Mouse (Mus musculus): ENCODE results near the gene Myrf. TPM values are rescaled to one million over a fixed set of nuclear protein-coding genes. Genes with fewer than 3 reads are reported as not detected.

Myrf gene
- total RNA-seq, 2 experiments from 2014 or later = 7.6 to 7.7 TPM

DNA sequence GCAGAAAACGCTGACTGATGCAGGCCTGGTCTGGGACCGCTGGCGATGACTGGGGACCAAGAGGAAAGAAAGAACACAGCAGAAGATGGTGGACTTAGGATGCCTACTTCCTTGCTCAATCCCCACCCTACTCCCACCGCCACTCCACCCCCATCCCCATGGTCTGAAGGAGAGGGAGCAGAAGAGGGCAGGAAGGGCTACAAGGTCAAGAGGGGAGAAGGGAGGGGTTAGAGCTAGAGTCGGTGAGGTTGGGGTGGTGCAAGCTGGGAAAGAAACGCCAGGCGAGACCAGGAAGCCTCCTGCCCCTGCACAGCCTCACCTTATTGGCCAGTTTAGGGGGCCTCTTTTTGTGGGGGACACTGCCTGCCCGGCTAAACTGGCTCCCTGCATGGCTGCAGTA is 24.4 kb downstream of the Myrf start:
- intact Hi-C loops (cut with DNase I) = no loop called here
- DNase-seq = no peak

DNA sequence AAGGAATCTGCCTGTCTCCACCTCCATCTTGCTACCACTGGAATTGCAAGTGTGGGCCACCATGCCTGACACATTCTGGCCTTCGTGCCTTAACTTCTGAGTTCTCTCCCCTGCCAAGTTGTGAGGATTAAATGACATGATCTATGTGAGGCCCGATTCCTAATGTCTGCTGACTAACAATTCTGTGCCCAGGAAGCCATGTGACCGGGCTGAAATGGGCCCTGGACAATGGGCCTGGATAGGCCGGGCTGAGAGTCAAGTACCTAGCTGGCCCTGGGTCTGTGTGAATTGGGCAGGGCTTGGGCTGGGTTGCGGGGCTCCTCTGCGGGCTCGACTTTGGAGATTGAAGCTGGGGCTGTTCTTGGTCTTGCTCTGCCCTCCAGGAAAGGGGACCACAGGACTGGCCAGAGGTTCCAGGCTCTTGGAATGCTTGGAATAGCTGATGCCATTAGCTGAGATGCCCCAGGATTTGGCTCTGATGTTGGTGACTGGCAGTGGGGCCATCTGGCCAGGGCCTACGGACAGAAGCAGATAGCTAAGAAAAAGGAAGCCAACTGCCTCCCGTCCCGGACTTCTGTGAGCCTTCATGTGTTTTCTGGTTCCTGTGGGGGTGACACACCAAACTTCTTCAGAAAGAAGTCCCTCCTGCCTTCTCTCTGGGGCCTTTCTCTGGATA is 26.6 kb downstream of the Myrf start:
- intact Hi-C loops (cut with DNase I) = no loop called here
- no peak for DNase-seq

GRCm38 (mm10) chr19:10210885-10211284 is 29.7 kb downstream of the Myrf start:
- no peak for DNase-seq
- intact Hi-C loops (cut with DNase I) = no loop called here

DNA sequence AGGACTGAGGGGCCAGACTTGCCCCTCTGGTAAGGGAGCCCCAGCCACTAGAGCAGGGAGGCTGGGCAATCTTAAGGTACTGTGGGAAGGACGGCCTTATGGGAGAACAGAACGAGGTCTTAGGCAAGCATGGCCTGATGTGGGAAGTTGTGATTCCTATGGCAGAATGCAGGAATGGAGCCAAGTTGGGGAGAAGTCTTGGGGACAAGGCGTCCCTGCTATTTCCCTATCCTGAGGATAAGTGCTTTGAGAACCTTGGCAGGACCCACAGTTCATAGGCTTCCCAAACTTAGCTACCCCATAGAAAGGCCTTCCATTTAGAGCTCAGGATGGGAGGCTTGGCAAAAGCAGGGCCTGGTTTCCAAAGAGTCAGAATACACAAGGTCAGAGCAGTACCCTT is 31.7 kb downstream of the Myrf start:
- no peak for DNase-seq
- intact Hi-C loops (cut with DNase I) = no loop called here

- DNase-seq = no peak
- intact Hi-C loops (cut with DNase I) = no loop called here
Measured at GRCm38 (mm10) chr19:10205051-10205450, 35.5 kb downstream of the Myrf start.

DNA sequence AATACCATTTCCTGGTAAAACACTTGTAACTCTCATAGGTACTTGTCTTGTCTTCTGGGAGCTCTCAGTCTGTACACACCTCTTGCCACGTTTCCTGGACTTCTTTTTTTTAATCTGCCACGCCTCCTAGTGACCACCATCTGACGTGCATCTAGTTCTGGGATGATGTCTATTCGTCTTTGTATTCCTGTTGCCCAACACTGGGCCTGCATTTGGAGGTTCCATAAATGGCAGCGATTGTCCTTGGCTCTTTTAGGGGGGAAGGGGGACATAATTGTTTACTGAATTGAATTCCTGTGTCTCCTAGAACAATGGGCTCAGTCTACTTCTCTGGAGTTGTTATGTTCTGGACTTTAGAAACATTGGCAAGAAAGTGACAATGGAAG is 35.9 kb downstream of the Myrf start:
- intact Hi-C loops (cut with DNase I) = no loop called here
- DNase-seq = peak in 1 of 2 experiments; percentile 43

DNA sequence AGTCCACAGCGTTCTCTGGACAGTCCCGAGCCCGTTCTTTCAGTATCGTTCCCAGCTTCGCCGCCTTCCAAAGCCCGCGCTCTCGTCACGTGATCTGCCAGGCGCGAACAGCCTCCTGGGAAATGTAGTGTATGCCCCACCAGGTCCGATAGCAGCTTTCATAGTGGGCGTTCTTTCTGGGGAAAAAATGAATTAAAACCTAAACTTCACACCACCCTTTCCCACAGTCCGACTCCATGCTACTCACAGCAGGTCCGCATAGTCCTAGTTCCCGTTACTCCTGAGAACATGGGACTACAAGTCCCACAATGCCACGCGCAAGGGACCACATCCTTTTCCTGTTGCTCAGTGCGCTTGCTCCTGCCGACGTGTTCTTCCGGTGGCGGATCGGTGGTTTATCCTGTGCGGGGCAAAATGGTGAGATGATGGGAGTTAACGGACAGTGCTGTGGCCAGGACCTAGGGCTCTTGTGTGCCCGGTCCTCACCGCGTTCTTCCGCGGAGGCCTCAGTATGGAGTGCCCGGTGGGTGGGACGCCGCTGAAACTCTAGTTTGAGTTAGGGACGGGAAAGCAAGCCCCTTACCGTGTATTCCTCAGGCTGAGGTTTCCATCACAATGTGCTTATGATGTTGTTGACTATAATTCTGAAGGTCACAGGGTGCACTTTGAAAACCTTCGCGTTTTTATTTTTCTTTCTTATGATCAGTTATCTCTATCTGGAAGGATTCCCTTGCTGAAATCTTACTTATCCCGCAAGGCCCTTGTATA is 36.5 kb downstream of the Myrf start, which contains the start of the genes Tmem258 and Fen1:
Gene Tmem258 (plus strand): TSS at position 167 of the 768 bp plus-strand sequence.
Gene Fen1 (minus strand): TSS at position 322 of the 768 bp plus-strand sequence.
- intact Hi-C loops (cut with DNase I) = no loop called here

DNA sequence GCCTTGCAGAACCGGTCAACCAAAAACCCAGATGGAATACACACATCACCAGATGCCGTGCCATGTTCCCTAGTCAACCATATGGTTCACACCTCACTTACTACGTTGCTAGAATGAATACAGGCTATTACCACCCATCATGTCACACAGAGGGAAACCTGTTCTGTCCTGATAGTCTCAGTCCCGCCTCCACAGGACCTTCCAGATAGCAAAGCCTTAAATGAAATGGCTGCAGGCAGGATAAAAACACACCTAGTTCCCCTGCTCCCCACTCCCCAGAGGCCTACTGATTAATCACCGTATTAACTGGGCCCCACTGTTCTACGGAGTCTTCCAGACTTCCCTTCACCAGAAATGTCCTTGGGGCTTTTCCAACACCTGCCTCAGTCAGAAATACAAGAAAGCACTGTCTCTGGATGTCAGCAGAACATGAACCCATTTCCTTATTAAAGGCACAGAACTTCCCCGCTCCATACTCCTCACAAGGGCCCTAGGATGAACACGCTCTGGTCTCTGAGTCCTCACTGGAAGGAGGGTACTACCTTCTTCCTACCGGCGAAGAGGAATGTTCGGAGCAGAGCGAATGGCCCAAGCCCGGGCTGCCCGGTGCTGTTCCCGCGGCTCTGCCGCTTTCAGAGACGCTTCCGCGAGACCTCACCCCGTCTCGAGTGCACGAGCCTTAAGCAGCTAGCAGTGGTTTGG is 37.3 kb downstream of the Myrf start:
- intact Hi-C loops (cut with DNase I) = no loop called here
- DNase-seq = no peak

More for the DNA sequence above, 36.5 kb downstream of the Myrf start, which contains the start of the genes Tmem258 and Fen1:
- peak; percentile 90 to 93 for DNase-seq

- intact Hi-C loops (cut with DNase I) = loop anchor here (2.0 to 5.0 kb wide), 3 partner anchors 156 to 281 kb away; partner anchors contain the start of genes Best1, Fads3 and Rab3il1
- peak; percentile 84 to 90 for DNase-seq
Measured at GRCm38 (mm10) chr19:10198723-10199122, 41.8 kb downstream of the Myrf start.

DNA sequence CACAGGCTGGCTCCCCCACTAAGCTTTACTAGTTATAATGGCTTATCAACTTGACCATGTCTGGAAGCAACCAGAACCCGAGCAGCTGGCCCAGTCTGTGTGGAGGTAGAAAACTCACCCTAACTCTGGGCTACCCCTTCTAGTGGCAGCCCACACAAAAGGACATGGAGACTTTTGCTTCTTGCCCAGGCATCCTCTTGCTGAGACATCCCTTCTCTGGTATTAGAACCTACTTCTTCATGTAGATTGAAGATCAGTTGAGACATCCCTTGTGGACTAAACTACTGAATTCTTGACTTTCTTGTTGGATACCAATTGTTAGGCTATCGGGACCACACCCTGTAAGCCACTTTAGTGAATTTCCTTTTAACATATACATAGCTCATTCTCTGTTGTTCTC is 42.3 kb downstream of the Myrf start:
- intact Hi-C loops (cut with DNase I) = loop anchor here (2.0 to 5.0 kb wide), 3 partner anchors 156 to 281 kb away; partner anchors contain the start of genes Best1, Fads3 and Rab3il1
- no peak for DNase-seq

- no peak for DNase-seq
- intact Hi-C loops (cut with DNase I) = loop anchor here (5.0 kb wide), 2 partner anchors 155 to 280 kb away; partner anchors contain the start of gene Fads3
Measured at GRCm38 (mm10) chr19:10197130-10197529, 43.4 kb downstream of the Myrf start.

DNA sequence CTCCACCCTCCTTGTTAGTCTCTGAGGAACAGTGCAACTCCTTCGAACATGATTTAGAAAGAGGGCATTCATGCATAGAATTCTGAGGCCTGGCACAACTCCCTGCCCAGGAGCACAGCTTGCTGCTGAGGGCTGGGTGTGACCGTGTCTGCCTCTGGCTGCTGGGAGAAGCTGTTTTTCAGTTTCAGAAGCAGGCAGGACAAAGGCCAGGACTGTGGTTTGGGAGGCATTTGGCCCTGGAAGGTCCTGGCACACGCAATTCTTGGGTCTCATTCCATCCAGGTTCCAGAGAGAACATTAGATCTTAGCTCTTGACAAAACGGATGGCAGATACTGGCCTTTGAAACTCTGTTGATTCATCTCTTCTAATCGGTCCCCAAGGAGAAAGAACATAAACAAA is 45.3 kb downstream of the Myrf start:
- intact Hi-C loops (cut with DNase I) = loop anchor here (5.0 kb wide), 2 partner anchors 153 to 278 kb away; partner anchors contain the start of gene Fads3

GRCm38 (mm10) chr19:10194337-10194736 is 46.2 kb downstream of the Myrf start:
- intact Hi-C loops (cut with DNase I) = no loop called here

More for the DNA sequence above, 45.3 kb downstream of the Myrf start:
- no peak for DNase-seq

DNA sequence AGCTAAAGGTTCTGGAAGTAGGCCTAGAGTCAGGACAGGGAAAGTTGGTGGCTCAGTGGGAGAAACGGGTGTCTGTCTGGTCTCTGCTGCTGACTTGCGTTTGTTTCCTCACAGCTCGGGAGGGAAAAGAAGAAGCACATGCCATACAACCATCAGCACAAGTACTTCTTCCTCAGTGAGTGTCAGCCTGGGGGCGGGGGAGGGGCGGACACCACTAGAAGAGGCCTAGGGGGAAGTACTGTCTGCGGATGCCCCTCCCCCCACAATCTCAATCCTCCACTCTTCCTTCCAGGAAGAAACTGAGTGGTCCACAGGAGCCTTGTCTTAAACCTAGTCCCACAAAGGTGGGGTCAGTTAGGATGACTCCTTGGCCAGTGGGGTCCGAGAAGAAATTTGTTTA is 49.2 kb downstream of the Myrf start:
- intact Hi-C loops (cut with DNase I) = no loop called here

More at GRCm38 (mm10) chr19:10194337-10194736, 46.2 kb downstream of the Myrf start:
- DNase-seq = no peak

GRCm38 (mm10) chr19:10190796-10191195 is 49.8 kb downstream of the Myrf start:
- intact Hi-C loops (cut with DNase I) = no loop called here
- DNase-seq = peak; percentile 70 to 81

More for the DNA sequence above, 49.2 kb downstream of the Myrf start:
- DNase-seq = peak in 1 of 2 experiments; percentile 34

DNA sequence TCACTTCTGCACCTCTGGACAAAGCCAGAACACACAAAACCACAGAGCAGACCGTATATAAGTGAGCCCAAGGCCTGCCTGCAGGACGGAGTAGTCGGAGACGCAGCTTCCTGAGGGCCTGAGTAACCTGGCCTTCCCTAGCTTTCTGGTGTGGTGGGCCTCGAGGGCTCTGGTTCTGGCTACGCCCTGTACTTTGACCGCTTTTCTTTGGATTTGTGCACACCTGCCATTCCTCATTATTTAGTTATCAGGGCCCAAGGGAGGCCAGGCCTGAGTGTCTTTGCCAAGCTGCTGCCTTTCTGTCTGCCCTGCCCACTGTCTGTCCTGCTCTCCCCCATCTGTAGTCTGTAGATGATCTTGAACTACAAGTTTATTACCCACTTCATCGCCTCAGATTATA is 50.6 kb downstream of the Myrf start:
- DNase-seq = no peak
- intact Hi-C loops (cut with DNase I) = no loop called here

DNA sequence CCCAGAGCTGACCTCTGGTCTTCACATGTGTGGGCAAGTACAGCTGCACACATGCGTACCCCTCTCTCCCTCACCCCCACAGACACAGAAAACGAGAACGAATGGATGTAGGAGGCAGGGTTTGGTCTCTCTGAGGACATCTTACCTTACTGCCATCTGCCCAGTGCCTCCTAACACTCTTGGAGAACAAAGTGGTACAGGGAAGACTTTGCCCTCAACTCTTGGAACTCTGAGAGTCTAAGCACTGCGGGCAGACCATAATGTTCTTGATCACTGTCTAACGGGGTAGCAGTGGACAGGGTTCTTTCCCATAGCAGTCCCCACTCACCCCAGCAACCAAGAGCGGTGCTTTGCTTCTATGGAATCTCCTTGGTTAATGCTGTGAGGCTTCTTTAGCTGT is 51.5 kb downstream of the Myrf start:
- DNase-seq = no peak
- intact Hi-C loops (cut with DNase I) = no loop called here

DNA sequence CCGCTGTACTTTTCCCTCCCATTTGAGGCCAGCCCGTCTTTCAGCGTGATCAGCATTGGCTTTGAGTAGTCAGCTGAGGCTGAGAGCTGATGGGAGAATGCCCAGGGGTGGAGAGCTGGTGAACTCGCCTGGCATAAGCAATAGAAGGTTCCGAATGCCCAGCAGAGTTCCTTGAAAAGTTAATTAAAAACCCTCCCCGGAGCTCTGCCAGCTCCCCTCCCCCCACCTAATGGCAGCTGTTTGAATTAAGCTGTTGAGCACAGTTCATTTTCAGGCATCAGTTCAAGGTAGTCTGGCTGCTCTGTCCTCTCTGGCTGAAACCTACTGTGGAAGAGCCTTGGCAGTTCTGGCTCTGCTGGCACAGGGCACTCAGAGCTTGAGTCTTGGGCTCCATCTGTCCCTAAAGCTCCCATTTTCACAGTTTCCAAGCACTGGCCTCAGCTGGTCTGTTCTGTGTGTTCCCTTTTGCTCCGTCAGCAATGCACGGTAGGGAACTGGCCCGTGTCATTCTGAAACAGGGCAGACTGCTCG is 52.2 kb downstream of the Myrf start:
- intact Hi-C loops (cut with DNase I) = no loop called here
- no peak for DNase-seq

GRCm38 (mm10) chr19:10186569-10186968 is 54.0 kb downstream of the Myrf start:
- DNase-seq = no peak
- intact Hi-C loops (cut with DNase I) = no loop called here

- no peak for DNase-seq
- intact Hi-C loops (cut with DNase I) = no loop called here
Measured at GRCm38 (mm10) chr19:10185876-10186275, 54.7 kb downstream of the Myrf start.
